Mouse (Mus musculus) ES-Bruce4 (cell line): ENCODE measurements at regions not wholly inside any gene's neighbourhood (a gene's known extent, or its start where the extent isn't known, plus 50 kb on each side); places are given as distances from the start of the nearest gene placed in this dataset.

Source experiments
- CTCF ChIP-seq: IDR thresholded peaks from one replicate; pipeline ENCODE4 v1.8.1; 2011; ENCODE audit warnings: low read depth, low read length
- EP300 ChIP-seq: IDR thresholded peaks from 2 replicates; pipeline ENCODE4 v1.6.1; 2011; ENCODE audit warnings: low read depth, low read length; ENCODE audit not compliant: insufficient read depth
- POLR2A ChIP-seq: IDR thresholded peaks from one replicate; pipeline ENCODE4 v1.8.1; 2011; ENCODE audit warnings: low read length; ENCODE audit not compliant: insufficient read depth

- TF ChIP-seq EP300 (no peak), CTCF (no peak), POLR2A (no peak)
These were observed 97.7 kb upstream of the Sall1 start for GRCm38 (mm10) chr8:89141529-89142235.
